Mouse (Mus musculus) Patski (cell line): ENCODE data around the gene Mtfp1. TPM values are rescaled to one million over a fixed set of nuclear protein-coding genes. Genes with fewer than 3 reads are reported as not detected.

ENCODE experiments used
- ATAC-seq: fragments of 100-300 bp; one replicate; pipeline ENCODE4 v1.8.0; 2021
- CTCF ChIA-PET: fragments of 350-600 bp; sonication (Branson Sonifier 250); formaldehyde crosslinking; loops from one replicate; lab custom pipeline; 2022; ENCODE audit warnings: inconsistent platforms; lab: Charles Lee
- POLR2A ChIA-PET: fragments of 350-600 bp; sonication (Branson Sonifier 250); formaldehyde crosslinking; loops from one replicate; lab custom pipeline; 2022; ENCODE audit warnings: antibody characterized with exemption, inconsistent platforms; lab: Charles Lee
- DNase-seq: peaks from one replicate; pipeline ENCODE4 v3.0.0-alpha.2; 2011; ENCODE audit warnings: low read depth, low spot score
- H3K27me3 ChIP-seq: fragments of 371-371 bp; one replicate; pipeline ENCODE4 v1.5.1; 2021
- CTCF ChIP-seq: fragments of 100-300 bp; IDR thresholded peaks from one replicate; pipeline ENCODE4 v1.5.1; 2021
- in situ Hi-C: fragments of 300-500 bp; cut with MboI; formaldehyde crosslinking; loops from 3 replicates; pipeline ENCODE4 v1.11.1; 2018; ENCODE audit warnings: low pct_unique_long_range_greater_than_20kb, mixed read lengths
- polyA plus RNA-seq: library from polyadenylated mRNA; unstranded; gene quantifications from one replicate; pipeline ENCODE4 v1.2.3, GENCODE M21; 2021

Mtfp1 gene
- polyA plus RNA-seq, 1 experiment from 2014 or later = 15.1 TPM

- no peak for TF ChIP-seq CTCF
- no peaks in the 10 kb centered on the region for H3K27me3 ChIP-seq
- CTCF ChIA-PET = interaction anchor here (0.9 to 1.4 kb wide), 2 partner anchors 12 to 38 kb away, joined by 3 read pairs; no protein-coding TSS in a partner anchor
- POLR2A ChIA-PET = interaction anchor here (0.7 to 1.5 kb wide), 3 partner anchors 9 to 99 kb away, joined by 3 read pairs; partner anchors contain the start of gene Tbc1d10a
- in situ Hi-C loops = no loop called here
- DNase-seq (peak; percentile 93), ATAC-seq (peak; percentile 79)
These were observed 8.0 kb downstream of the Mtfp1 start for GRCm38 (mm10) chr11:4087267-4087666.

GRCm38 (mm10) chr11:4086246-4086645 is 9.0 kb downstream of the Mtfp1 start:
- no peaks in the 10 kb centered on the region for H3K27me3 ChIP-seq
- POLR2A ChIA-PET = interaction anchor here (1.5 kb wide), 1 partner anchor 11 kb away, joined by 3 read pairs; no protein-coding TSS in a partner anchor
- CTCF ChIA-PET = interaction anchor here (0.7 to 2.1 kb wide), 6 partner anchors 8 to 133 kb away, joined by 3 to 5 read pairs (median 3); no protein-coding TSS in a partner anchor

GRCm38 (mm10) chr11:4083316-4084078 is 11.7 kb downstream of the Mtfp1 start:
- DNase-seq = no peak
- H3K27me3 ChIP-seq = peaks cover 4% of the 10 kb centered on the region
- in situ Hi-C loops = no loop called here
- peak; percentile 78 for TF ChIP-seq CTCF
- ChIA-PET CTCF (interaction anchor here (0.6 to 1.8 kb wide), 13 partner anchors 13 to 166 kb away, joined by 3 to 7 read pairs (median 3); partner anchors contain the start of gene Sec14l2), POLR2A (no interaction called here)
- ATAC-seq = no peak

More at GRCm38 (mm10) chr11:4086246-4086645, 9.0 kb downstream of the Mtfp1 start:
- DNase-seq (no peak), ATAC-seq (no peak)
- TF ChIP-seq CTCF = no peak
- in situ Hi-C loops = no loop called here

GRCm38 (mm10) chr11:4080219-4080618 is 15.0 kb downstream of the Mtfp1 start:
- TF ChIP-seq CTCF = peak; percentile 85
- no peak for ATAC-seq
- CTCF ChIA-PET = interaction anchor here (0.7 to 2.8 kb wide), 19 partner anchors 10 to 112 kb away, joined by 3 to 14 read pairs (median 5); partner anchors contain the start of gene Sec14l3
- POLR2A ChIA-PET = interaction anchor here (0.9 kb wide), 1 partner anchor 17 kb away, joined by 3 read pairs; no protein-coding TSS in a partner anchor
- in situ Hi-C loops = no loop called here
- H3K27me3 ChIP-seq = peaks cover 7% of the 10 kb centered on the region
- no peak for DNase-seq

- in situ Hi-C loops = loop anchor here (5.0 kb wide), 1 partner anchor 66 kb away; no protein-coding TSS in a partner anchor
- H3K27me3 ChIP-seq = peaks cover 7% of the 10 kb centered on the region
- ChIA-PET POLR2A (no interaction called here), CTCF (no interaction called here)
- TF ChIP-seq CTCF = no peak
- ATAC-seq = no peak
- DNase-seq = no peak
These were observed 16.8 kb downstream of the Mtfp1 start for GRCm38 (mm10) chr11:4078267-4078933.

- POLR2A ChIA-PET = no interaction called here
- in situ Hi-C loops = loop anchor here (5.0 kb wide), 1 partner anchor 64 kb away; no protein-coding TSS in a partner anchor
- DNase-seq = no peak
- peaks cover 7% of the 10 kb centered on the region for H3K27me3 ChIP-seq
- CTCF ChIA-PET = interaction anchor here (0.9 kb wide), 1 partner anchor 9 kb away, joined by 3 read pairs; no protein-coding TSS in a partner anchor
- ATAC-seq = no peak
- TF ChIP-seq CTCF = no peak
These were observed 18.6 kb downstream of the Mtfp1 start for GRCm38 (mm10) chr11:4076633-4077032.

- DNase-seq (no peak), ATAC-seq (no peak)
- no peak for TF ChIP-seq CTCF
- CTCF ChIA-PET = interaction anchor here (1.4 to 2.6 kb wide), 2 partner anchors 11 to 14 kb away, joined by 4 to 14 read pairs; no protein-coding TSS in a partner anchor
- in situ Hi-C loops = no loop called here
- H3K27me3 ChIP-seq = peaks cover 16% of the 10 kb centered on the region
- POLR2A ChIA-PET = no interaction called here
These were observed 25.6 kb downstream of the Mtfp1 start for GRCm38 (mm10) chr11:4069664-4070063.

- H3K27me3 ChIP-seq = peaks cover 48% of the 10 kb centered on the region
- ChIA-PET CTCF (interaction anchor here (1.4 kb wide), 1 partner anchor 16 kb away, joined by 3 read pairs; no protein-coding TSS in a partner anchor), POLR2A (no interaction called here)
- no peak for DNase-seq
- ATAC-seq = no peak
- no peak for TF ChIP-seq CTCF
- in situ Hi-C loops = no loop called here
These were observed 30.6 kb downstream of the Mtfp1 start, which contains the start of gene Sec14l3 for GRCm38 (mm10) chr11:4064627-4065122. Sec14l3 (plus strand) TSS chr11:4064841.

GRCm38 (mm10) chr11:4062981-4063380 is 32.3 kb downstream of the Mtfp1 start:
- in situ Hi-C loops = no loop called here
- POLR2A ChIA-PET = interaction anchor here (0.8 kb wide), 1 partner anchor 132 kb away, joined by 3 read pairs; no protein-coding TSS in a partner anchor
- no peak for DNase-seq
- CTCF ChIA-PET = interaction anchor here (1.6 kb wide), 1 partner anchor 21 kb away, joined by 6 read pairs; no protein-coding TSS in a partner anchor
- TF ChIP-seq CTCF = no peak
- peaks cover 63% of the 10 kb centered on the region for H3K27me3 ChIP-seq
- ATAC-seq = no peak

- POLR2A ChIA-PET = no interaction called here
- peaks cover 65% of the 10 kb centered on the region for H3K27me3 ChIP-seq
- ATAC-seq = no peak
- CTCF ChIA-PET = interaction anchor here (1.6 kb wide), 1 partner anchor 21 kb away, joined by 6 read pairs; no protein-coding TSS in a partner anchor
- no peak for DNase-seq
- in situ Hi-C loops = no loop called here
- no peak for TF ChIP-seq CTCF
These were observed 32.7 kb downstream of the Mtfp1 start for GRCm38 (mm10) chr11:4062523-4062922.
